In genomic region chr1:136006292-136006748, GRCm38 (mm10) we compare ENCODE assay signal across 8 mouse cellular contexts. TPM values are rescaled to one million over a fixed set of nuclear protein-coding genes. Genes with fewer than 3 reads are reported as not detected.
DNase-seq lines count a peak whose midpoint lies in the region; ATAC-seq and TF ChIP-seq lines count a peak whose summit lies in the region.

Gene Igfn1 (minus strand): TSS chr1:136006342.

- no peaks in the 10 kb centered on the region for H3K36me3 ChIP-seq in heart, embryonic 10.5 days
- no peaks in the 10 kb centered on the region for H3K36me3 ChIP-seq in E14TG2a.4 (ENCODE audit: insufficient read depth, low read length)
- H3K36me3 ChIP-seq in liver, embryonic 14.5 days (replicated peaks; ENCODE audit: control insufficient read depth, insufficient read depth, low read depth) = no peaks in the 10 kb centered on the region

- peak within 1 kb of the TSS; percentile 92 for H3K4me2 ChIP-seq in liver, embryonic 14.5 days (ENCODE audit: low read depth)

- peaks cover 13% of the 10 kb centered on the region for H3K27me3 ChIP-seq in heart, embryonic 10.5 days (ENCODE audit: insufficient read depth, poor library complexity, severe bottlenecking)
- H3K27me3 ChIP-seq in E14TG2a.4 (ENCODE audit: insufficient read depth, low read length) = peaks cover 40% of the 10 kb centered on the region
- H3K27me3 ChIP-seq in liver, embryonic 14.5 days (ENCODE audit: control insufficient read depth, insufficient read depth, low read length) = peaks cover 3% of the 10 kb centered on the region; the same call in 1 of the 2 replicates

- intact Hi-C loops in heart, postnatal 10 days (cut with DNase I) = no loop called here
- intact Hi-C loops in gastrocnemius, postnatal 36 days (cut with DNase I) = no loop called here

- no peaks in the 10 kb centered on the region for H3K9me3 ChIP-seq in heart, embryonic 10.5 days
- H3K9me3 ChIP-seq in E14TG2a.4 (ENCODE audit: low read length) = no peaks in the 10 kb centered on the region
- H3K9me3 ChIP-seq in liver, embryonic 14.5 days (ENCODE audit: control insufficient read depth, low read length) = no peaks in the 10 kb centered on the region

- WGBS in heart, embryonic 10.5 days = 82% methylated on average over 3 of the region's 3 CpGs
- 68% methylated on average over 3 of the region's 3 CpGs for WGBS in liver, embryonic 14.5 days (ENCODE audit: insufficient replicate concordance)

- H3K4me1 ChIP-seq in heart, embryonic 10.5 days = peaks cover 9% of the 10 kb centered on the region; the same call in 1 of the 2 replicates
- H3K4me1 ChIP-seq in E14TG2a.4 (replicated peaks; ENCODE audit: low read depth, low read length) = peaks cover 11% of the 10 kb centered on the region
- H3K4me1 ChIP-seq in liver, embryonic 14.5 days (replicated peaks; ENCODE audit: control insufficient read depth in 2 of 2, insufficient read depth in 2 of 2, low read length in 1 of 2) = peaks cover 17 to 22% of the 10 kb centered on the region in 2 experiments

- ATAC-seq in liver, embryonic 14.5 days (ENCODE audit: insufficient read depth) = no peak

- no peak for TF ChIP-seq EP300 in liver, embryonic 14.5 days (IDR thresholded peaks at IDR 0.05; ENCODE audit: low read depth)

- H3K9ac ChIP-seq in liver, embryonic 14.5 days (replicated peaks) = peak within 1 kb of the TSS; percentile 72; the same call in 1 of the 2 replicates

- no peak for TF ChIP-seq CTCF in E14TG2a.4 (conservative IDR thresholded peaks at IDR 0.05; ENCODE audit: low read length)
- TF ChIP-seq CTCF in liver, embryonic 14.5 days (IDR thresholded peaks at IDR 0.05; ENCODE audit: low read depth) = no peak

- peak within 1 kb of the TSS; percentile 61 for H3K4me3 ChIP-seq in heart, embryonic 10.5 days
- peak within 1 kb of the TSS; percentile 80 for H3K4me3 ChIP-seq in E14TG2a.4 (replicated peaks; ENCODE audit: low read length)
- peak within 1 kb of the TSS in 1 of 2 experiments; percentile 67; a peak in 2 of 4 replicates for H3K4me3 ChIP-seq in liver, embryonic 14.5 days (ENCODE audit: insufficient read depth in 1 of 2, low read depth in 2 of 2, low read length in 2 of 2)

- no peak within 1 kb of the TSS for H3K27ac ChIP-seq in heart, embryonic 10.5 days
- no peak within 1 kb of the TSS for H3K27ac ChIP-seq in liver, embryonic 14.5 days

- DNase-seq in heart, embryonic 10.5 days (ENCODE audit: low spot score) = no peak
- no peak for DNase-seq in heart, postnatal 10 days
- no peak for DNase-seq in gastrocnemius, postnatal 36 days
- no peak for DNase-seq in liver, embryonic 14.5 days (ENCODE audit: low read depth in 3 of 3, low spot score in 3 of 3)
- DNase-seq in yolk sac, embryonic 10.5 days (ENCODE audit: low spot score) = no peak
- no peak for DNase-seq in urinary bladder, postnatal 14 days (ENCODE audit: low spot score)
- no peak for DNase-seq in urinary bladder, postnatal 36 days (ENCODE audit: low spot score in 2 of 2)

RNA-seq across cellular contexts. Expression of gene Igfn1, which starts in this region (rescaled TPM):
- not detected in 2 replicates for polyA plus RNA-seq in heart, embryonic 10.5 days (2016; fragmentation: Nextera tagmentation; extraction: Ambion mirVana)
- under 1 TPM; 0.05 TPM for total RNA-seq in heart, postnatal 10 days (2021)
- total RNA-seq in gastrocnemius, postnatal 36 days (2021) = 10 to 100 TPM; 21.5 to 36.2 TPM
- polyA plus RNA-seq in liver, embryonic 14.5 days (2012; rRNA removed) = not detected in 2 replicates
- polyA plus RNA-seq in liver, embryonic 14.5 days (2014; fragmentation: Nextera tagmentation; extraction: Ambion mirVana) = not detected in 2 replicates

Comparison
In these comparisons a context has a peak if more than half of its experiments do, and no peak if none do; other contexts are left out.
1. RNA of gene Igfn1 (total RNA-seq): 21.5 to 36.2 TPM in gastrocnemius, postnatal 36 days; 0.05 TPM in heart, postnatal 10 days; every median in the first group is over 10 times any median in the second.